Comparison of ENCODE assay signal across 9 mouse cellular contexts in the genomic region with DNA sequence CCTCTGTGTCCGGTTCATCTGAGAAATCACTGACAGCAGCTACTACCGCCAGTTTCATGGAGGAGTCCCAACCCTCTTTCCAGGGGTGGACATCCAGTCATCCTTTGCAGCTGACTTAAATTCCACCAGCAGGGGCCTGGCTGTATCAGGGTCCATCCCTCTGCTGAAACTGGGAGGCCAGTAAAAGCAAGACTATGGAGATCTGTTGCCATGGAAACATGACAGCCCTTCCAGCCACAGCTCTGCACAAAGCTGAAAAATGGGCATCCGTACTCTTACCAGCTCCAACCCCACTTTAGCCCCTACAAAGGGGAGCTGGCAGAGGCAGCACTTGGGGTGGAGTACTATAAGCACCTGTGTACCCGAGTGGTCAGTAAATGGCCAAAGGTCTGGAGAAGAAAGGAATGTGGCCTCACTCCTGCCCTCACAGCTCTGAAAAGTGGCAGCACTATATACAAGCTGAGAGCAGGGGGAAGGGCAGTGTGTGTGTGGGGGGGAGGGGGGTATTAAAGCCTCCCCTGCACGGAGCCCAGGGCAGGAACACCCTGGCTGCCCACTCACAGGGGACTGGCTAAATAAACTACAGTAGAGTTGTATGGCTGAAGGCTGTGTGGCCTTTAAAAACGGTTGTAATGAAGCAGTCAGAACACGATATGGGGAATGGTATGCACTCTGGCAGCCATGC. TPM values are rescaled to one million over a fixed set of nuclear protein-coding genes. Genes with fewer than 3 reads are reported as not detected.
DNase-seq lines count a peak whose midpoint lies in the region; ATAC-seq and TF ChIP-seq lines count a peak whose summit lies in the region.
"Had no signal": no experiment of that assay in that cellular context is flagged by ENCODE, and none has a peak within 500 bp of the region (broad histone marks: within the 10 kb centered on the region; RNA-seq: fewer than 3 reads in every experiment).

No protein-coding gene starts in this region.

- ATAC-seq in frontal cortex, adult (ENCODE audit: low TSS enrichment): 0 out of 2 replicates have a peak, but pooled peaks have one; percentile 15
- no peak for ATAC-seq in liver, postnatal 0 days
- no peak for ATAC-seq in erythroid progenitor cell, adult 5-6 weeks (replicated peaks; ENCODE audit: low FRiP score, poor library complexity, severe bottlenecking)

- no peak overlapping the region for H3K4me2 ChIP-seq in liver, postnatal 0 days (ENCODE audit: low read depth, low read length)

- peak; percentile 30; the same call in 1 of the 2 replicates for TF ChIP-seq CTCF in liver, postnatal 0 days (IDR thresholded peaks at IDR 0.05; ENCODE audit: low read depth)

- H3K4me3 ChIP-seq in liver, postnatal 0 days (ENCODE audit: low read depth, low read length): no peak overlapping the region
- H3K4me3 ChIP-seq: megakaryocyte, embryonic 14.5 days had no signal

- H3K9me3 ChIP-seq in liver, postnatal 0 days (ENCODE audit: low read length): no peaks in the 10 kb centered on the region
- H3K9me3 ChIP-seq: megakaryocyte, embryonic 14.5 days had no signal

- no peak for DNase-seq in frontal cortex, postnatal 10 days (ENCODE audit: low spot score in 2 of 2)
- DNase-seq in right cerebral cortex, postnatal 4 days: peak; percentile 19
- no peak for DNase-seq in right cerebral cortex, postnatal 25 days
- no peak for DNase-seq in liver, postnatal 0 days
- DNase-seq in urinary bladder, postnatal 4 days (ENCODE audit: low spot score in 2 of 2): no peak
- no peak for DNase-seq in natural killer cell, adult 2 months (ENCODE audit: low spot score in 2 of 2)

- no peak overlapping the region for H3K27ac ChIP-seq in liver, postnatal 0 days (ENCODE audit: low read depth)

- WGBS in liver, postnatal 0 days (ENCODE audit: insufficient replicate concordance): 65% methylated on average over 7 of the region's 7 CpGs

- TF ChIP-seq EP300 in liver, postnatal 0 days (IDR thresholded peaks at IDR 0.05; ENCODE audit: low read depth): no peak

- H3K9ac ChIP-seq in liver, postnatal 0 days (replicated peaks): no peak overlapping the region

- H3K27me3 ChIP-seq in liver, postnatal 0 days (ENCODE audit: insufficient read depth, low read length): no peaks in the 10 kb centered on the region
- H3K27me3 ChIP-seq: megakaryocyte, embryonic 14.5 days had no signal

- H3K4me1 ChIP-seq in liver, postnatal 0 days (ENCODE audit: insufficient read depth): peaks cover 37% of the 10 kb centered on the region

- H3K36me3 ChIP-seq in liver, postnatal 0 days (replicated peaks; ENCODE audit: insufficient read depth, low read length): peaks cover 22% of the 10 kb centered on the region

RNA-seq across cellular contexts. Expression of gene Fam53b, which starts 32.4 kb away (rescaled TPM):
- 15.2 and 17.2 TPM in 2 replicates for polyA plus RNA-seq in liver, postnatal 0 days (2015; fragmentation: Nextera tagmentation; extraction: Ambion mirVana)
- 241 and 246 TPM in 2 replicates for total RNA-seq in erythroid progenitor cell, adult 5-6 weeks (2015; ENCODE audit: low replicate concordance)
- 163 and 208 TPM in 2 replicates for total RNA-seq in erythroid progenitor cell, adult 5-6 weeks (2017; ENCODE audit: low replicate concordance)
